Mouse (Mus musculus): Measurements from ENCODE around the gene Nr1h3. TPM values are rescaled to one million over a fixed set of nuclear protein-coding genes. Genes with fewer than 3 reads are reported as not detected.

The Nr1h3 gene
- polyA plus RNA-seq, 1 experiment from 2014 or later: 1.9 TPM

- Histone ChIP-seq H3K4me2 (peak overlapping the region; percentile 85), H3K27ac (replicated peaks) (peak overlapping the region; percentile 72), H3K9ac (peak overlapping the region; percentile 76), H3K4me3 (peak overlapping the region; percentile 69), H3K36me3 (no peaks in the 10 kb centered on the region), H3K4me1 (peaks cover 26% of the 10 kb centered on the region), H3K27me3 (replicated peaks) (no peaks in the 10 kb centered on the region; the same call in 1 of the 2 replicates), H3K9me3 (no peaks in the 10 kb centered on the region)
- peak; percentile 91 for ATAC-seq (ENCODE audit: extremely low read depth, insufficient number of reproducible peaks, low FRiP score, low TSS enrichment)
- WGBS: under 1% methylated on average over 9 of the region's 9 CpGs
These were observed 19.5 kb downstream of the Nr1h3 start for GRCm38 (mm10) chr2:91183148-91183513.

DNA sequence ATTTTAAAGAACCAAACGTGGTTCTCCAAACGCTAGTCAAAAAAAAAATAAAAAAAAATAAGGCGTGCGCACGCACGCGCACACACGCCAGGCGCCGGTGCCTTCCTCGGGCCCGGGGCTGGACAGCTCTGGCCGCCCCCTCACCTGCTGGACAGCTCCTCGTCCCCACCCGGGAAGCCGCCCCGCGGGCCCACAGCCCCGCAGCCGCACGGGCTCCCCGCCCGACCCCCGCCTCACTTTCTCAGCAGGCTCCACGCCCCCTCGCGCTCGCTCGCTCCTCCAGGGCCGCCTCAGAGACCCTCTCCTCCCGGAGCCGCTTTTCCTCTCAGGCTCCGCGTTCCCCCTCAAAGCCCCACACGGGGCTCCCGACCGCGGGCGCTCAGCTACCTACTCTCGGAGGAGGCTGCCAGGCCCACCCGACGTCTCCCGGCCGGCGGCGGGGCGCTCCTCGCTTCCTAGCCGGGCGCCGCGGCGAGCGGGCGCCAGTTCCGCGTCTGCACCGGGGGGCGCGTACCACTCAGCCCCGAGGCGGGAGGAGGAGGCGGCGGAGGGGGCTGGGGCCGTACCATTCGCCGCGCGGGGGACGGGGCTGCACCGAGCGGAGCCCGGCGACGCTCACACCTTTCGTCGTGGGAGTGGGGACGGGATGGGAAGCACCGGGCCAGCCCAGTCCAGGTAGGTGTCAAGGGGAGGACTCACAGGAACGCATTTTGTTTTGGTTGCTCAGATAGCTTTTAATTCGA is 20.1 kb downstream of the Nr1h3 start:
- Histone ChIP-seq H3K4me1 (peaks cover 26% of the 10 kb centered on the region), H3K4me2 (peak overlapping the region; percentile 85), H3K4me3 (peak overlapping the region; percentile 69), H3K27me3 (replicated peaks) (peaks cover 3% of the 10 kb centered on the region; the same call in 1 of the 2 replicates), H3K9me3 (no peaks in the 10 kb centered on the region), H3K27ac (replicated peaks) (peak overlapping the region; percentile 72), H3K9ac (peak overlapping the region; percentile 76), H3K36me3 (peaks cover 5% of the 10 kb centered on the region)
- 1% methylated on average over 80 of the region's 81 CpGs for WGBS
- ATAC-seq (ENCODE audit: extremely low read depth, insufficient number of reproducible peaks, low FRiP score, low TSS enrichment): peak; percentile 87

DNA sequence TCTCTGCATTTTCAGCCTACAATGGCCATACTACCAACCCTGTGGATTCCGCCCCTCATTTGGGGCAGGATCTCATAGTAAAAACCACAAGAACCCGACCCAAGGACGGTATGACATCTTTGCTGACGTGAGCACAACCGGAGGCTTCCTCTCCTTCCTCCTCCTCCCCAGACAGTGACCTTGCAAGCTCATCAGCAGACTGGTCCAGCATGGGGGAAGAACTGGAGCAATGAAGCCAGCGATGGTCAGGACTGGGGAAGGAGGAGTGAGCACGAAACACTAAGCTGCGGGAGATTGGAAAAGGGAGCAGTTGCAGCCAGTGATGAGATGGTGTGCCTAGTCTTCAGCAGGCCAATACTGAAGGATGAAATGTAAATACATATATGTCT is 20.6 kb downstream of the Nr1h3 start:
- Histone ChIP-seq H3K36me3 (peaks cover 5% of the 10 kb centered on the region), H3K9me3 (no peaks in the 10 kb centered on the region), H3K4me2 (peak overlapping the region; percentile 85), H3K9ac (peak overlapping the region; percentile 76), H3K27ac (replicated peaks) (no peak overlapping the region), H3K4me3 (peak overlapping the region; percentile 69), H3K4me1 (peaks cover 26% of the 10 kb centered on the region), H3K27me3 (replicated peaks) (peaks cover 3% of the 10 kb centered on the region; the same call in 1 of the 2 replicates)
- 15% methylated on average over 8 of the region's 8 CpGs for WGBS
- no peak for ATAC-seq (ENCODE audit: extremely low read depth, insufficient number of reproducible peaks, low FRiP score, low TSS enrichment)

DNA sequence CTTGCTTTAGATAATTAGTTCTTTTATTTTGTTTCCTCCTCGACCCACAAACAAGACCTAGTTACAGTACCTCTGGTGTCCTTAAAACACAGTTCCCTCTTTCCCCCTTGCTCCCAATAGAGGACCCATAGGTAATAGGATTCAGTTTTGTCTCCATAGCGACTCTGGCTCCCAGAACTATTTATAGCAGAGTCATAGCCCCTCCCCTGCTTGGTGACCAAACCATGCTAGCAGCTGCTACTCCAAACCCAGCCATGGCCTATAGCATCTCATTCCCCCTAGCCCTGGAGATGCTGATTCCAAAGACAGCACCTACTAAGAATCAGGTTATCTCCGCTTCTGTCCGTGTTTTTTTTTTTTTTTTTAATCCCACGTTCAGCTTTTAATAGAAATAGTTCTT is 21.9 kb downstream of the Nr1h3 start:
- WGBS: 58% methylated on average over 5 of the region's 5 CpGs
- H3K4me2 ChIP-seq: no peak overlapping the region
- no peak overlapping the region for H3K27ac ChIP-seq (replicated peaks)
- H3K36me3 ChIP-seq: peaks cover 15% of the 10 kb centered on the region
- no peaks in the 10 kb centered on the region for H3K9me3 ChIP-seq
- peaks cover 31% of the 10 kb centered on the region for H3K4me1 ChIP-seq
- no peak for ATAC-seq (ENCODE audit: extremely low read depth, insufficient number of reproducible peaks, low FRiP score, low TSS enrichment)
- no peak overlapping the region for H3K9ac ChIP-seq
- peaks cover 3% of the 10 kb centered on the region; the same call in 1 of the 2 replicates for H3K27me3 ChIP-seq (replicated peaks)
- H3K4me3 ChIP-seq: no peak overlapping the region

GRCm38 (mm10) chr2:91179825-91180224 is 22.8 kb downstream of the Nr1h3 start:
- ATAC-seq (ENCODE audit: extremely low read depth, insufficient number of reproducible peaks, low FRiP score, low TSS enrichment): no peak
- H3K4me1 ChIP-seq: peaks cover 34% of the 10 kb centered on the region
- 36% methylated on average over 4 of the region's 4 CpGs for WGBS
- H3K9me3 ChIP-seq: no peaks in the 10 kb centered on the region
- H3K4me3 ChIP-seq: no peak overlapping the region
- H3K27ac ChIP-seq (replicated peaks): no peak overlapping the region
- H3K9ac ChIP-seq: no peak overlapping the region
- no peak overlapping the region for H3K4me2 ChIP-seq
- H3K27me3 ChIP-seq (replicated peaks): peaks cover 3% of the 10 kb centered on the region; the same call in 1 of the 2 replicates
- peaks cover 15% of the 10 kb centered on the region for H3K36me3 ChIP-seq

- WGBS: 53% methylated on average over 6 of the region's 6 CpGs
- Histone ChIP-seq H3K9me3 (no peaks in the 10 kb centered on the region), H3K4me3 (no peak overlapping the region), H3K9ac (no peak overlapping the region), H3K27me3 (replicated peaks) (0 out of 2 replicates have a peak, but pooled peaks cover 3% of the 10 kb centered on the region), H3K4me1 (peaks cover 21% of the 10 kb centered on the region), H3K4me2 (no peak overlapping the region), H3K27ac (replicated peaks) (no peak overlapping the region), H3K36me3 (peaks cover 28% of the 10 kb centered on the region)
- no peak for ATAC-seq (ENCODE audit: extremely low read depth, insufficient number of reproducible peaks, low FRiP score, low TSS enrichment)
These were observed 26.4 kb downstream of the Nr1h3 start for GRCm38 (mm10) chr2:91176234-91176633.

DNA sequence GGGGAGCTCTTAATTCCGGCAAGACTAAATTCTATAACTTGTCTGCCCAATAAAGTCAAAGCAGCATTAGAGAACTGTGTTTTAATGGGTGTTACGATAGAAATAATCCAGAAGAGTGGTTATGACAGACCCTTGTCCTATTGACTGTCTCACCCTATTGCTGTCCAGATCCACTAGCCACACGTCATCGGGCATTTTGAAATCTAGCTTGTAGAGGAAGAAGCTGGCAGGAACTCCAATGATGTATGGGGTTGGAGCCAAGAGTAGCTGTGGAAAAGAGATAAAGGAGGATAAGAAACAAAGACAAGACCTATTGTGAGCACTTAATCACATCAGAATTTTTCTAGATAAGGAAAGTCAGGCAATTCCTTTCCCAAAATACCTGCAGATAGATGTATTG is 27.1 kb downstream of the Nr1h3 start:
- Histone ChIP-seq H3K27ac (replicated peaks) (no peak overlapping the region), H3K36me3 (peaks cover 28% of the 10 kb centered on the region), H3K4me1 (peaks cover 14% of the 10 kb centered on the region), H3K27me3 (replicated peaks) (0 out of 2 replicates have a peak, but pooled peaks cover 3% of the 10 kb centered on the region), H3K4me2 (no peak overlapping the region), H3K9me3 (no peaks in the 10 kb centered on the region), H3K4me3 (no peak overlapping the region), H3K9ac (no peak overlapping the region)
- ATAC-seq (ENCODE audit: extremely low read depth, insufficient number of reproducible peaks, low FRiP score, low TSS enrichment): no peak
- WGBS: 58% methylated on average over 4 of the region's 4 CpGs

DNA sequence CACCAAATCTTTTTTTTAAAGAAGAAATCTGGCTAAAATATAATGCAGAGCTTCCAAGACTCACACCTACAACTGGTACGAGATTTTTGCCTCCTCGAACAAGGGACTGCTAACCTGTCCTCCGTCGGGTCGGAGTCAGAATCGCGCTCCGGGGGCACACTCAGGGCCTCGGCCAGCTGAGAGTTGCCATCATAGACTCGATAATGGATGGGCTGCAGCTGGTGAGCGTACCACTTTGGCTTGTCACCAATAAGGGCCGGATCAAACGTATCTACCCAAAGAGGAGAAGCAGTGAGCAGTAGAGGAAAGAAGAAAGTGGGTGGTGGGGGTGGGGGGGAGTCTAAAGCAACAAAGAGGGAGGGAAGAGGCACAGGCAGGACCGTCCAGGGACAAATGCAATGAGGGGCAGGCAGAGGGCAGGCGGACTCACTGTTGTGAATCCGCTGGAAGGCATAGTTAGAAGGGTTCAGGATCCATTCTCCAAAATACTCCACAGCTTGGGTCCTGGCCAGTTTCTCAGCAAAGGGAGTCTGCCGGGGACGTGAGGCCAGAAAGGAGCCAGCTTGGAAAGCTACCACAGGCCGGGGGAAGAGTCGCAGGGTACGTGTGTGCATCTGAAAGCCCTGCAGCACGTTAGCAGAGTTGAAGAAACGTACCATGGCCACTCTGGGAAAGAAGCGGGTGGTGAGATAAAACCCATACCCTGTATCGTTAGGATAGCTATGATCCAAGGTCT is 32.9 kb downstream of the Nr1h3 start:
- no peaks in the 10 kb centered on the region for H3K9me3 ChIP-seq
- no peak overlapping the region for H3K4me3 ChIP-seq
- no peak for ATAC-seq (ENCODE audit: extremely low read depth, insufficient number of reproducible peaks, low FRiP score, low TSS enrichment)
- no peak overlapping the region for H3K4me2 ChIP-seq
- 66% methylated on average over 25 of the region's 25 CpGs for WGBS
- H3K36me3 ChIP-seq: peaks cover 29% of the 10 kb centered on the region
- H3K27ac ChIP-seq (replicated peaks): no peak overlapping the region
- H3K4me1 ChIP-seq: peaks cover 8% of the 10 kb centered on the region
- no peaks in the 10 kb centered on the region for H3K27me3 ChIP-seq (replicated peaks)
- no peak overlapping the region for H3K9ac ChIP-seq

DNA sequence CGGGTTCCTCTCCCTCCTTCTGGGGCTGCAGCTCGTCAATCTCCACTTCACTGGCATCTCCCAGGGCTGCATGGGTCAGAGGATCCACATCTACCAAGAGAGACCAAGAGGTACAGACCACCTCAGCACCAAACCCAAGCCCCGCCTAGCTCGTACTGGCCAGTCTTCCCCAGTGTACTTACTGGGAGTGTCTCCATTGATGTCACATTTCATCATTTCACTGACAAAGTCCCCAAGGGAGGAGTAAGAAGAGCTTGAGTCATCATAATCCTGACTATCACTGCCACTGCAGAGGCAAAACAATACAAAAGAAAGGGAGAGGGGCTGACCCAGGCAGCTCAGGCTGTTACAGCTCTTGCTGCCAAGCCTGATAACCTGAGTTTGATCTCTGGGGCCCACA is 35.0 kb downstream of the Nr1h3 start:
- 58% methylated on average over 4 of the region's 4 CpGs for WGBS
- Histone ChIP-seq H3K9me3 (no peaks in the 10 kb centered on the region), H3K9ac (no peak overlapping the region), H3K4me2 (no peak overlapping the region), H3K36me3 (peaks cover 17% of the 10 kb centered on the region), H3K27ac (replicated peaks) (no peak overlapping the region), H3K27me3 (replicated peaks) (no peaks in the 10 kb centered on the region), H3K4me1 (peaks cover 16% of the 10 kb centered on the region), H3K4me3 (no peak overlapping the region)
- no peak for ATAC-seq (ENCODE audit: extremely low read depth, insufficient number of reproducible peaks, low FRiP score, low TSS enrichment)

- Histone ChIP-seq H3K4me3 (no peak overlapping the region), H3K27me3 (replicated peaks) (no peaks in the 10 kb centered on the region), H3K27ac (replicated peaks) (no peak overlapping the region), H3K4me1 (peaks cover 29% of the 10 kb centered on the region), H3K4me2 (no peak overlapping the region), H3K9ac (no peak overlapping the region), H3K9me3 (no peaks in the 10 kb centered on the region), H3K36me3 (peaks cover 24% of the 10 kb centered on the region)
- 45% methylated on average over 6 of the region's 6 CpGs for WGBS
- ATAC-seq (ENCODE audit: extremely low read depth, insufficient number of reproducible peaks, low FRiP score, low TSS enrichment): no peak
These were observed 37.6 kb downstream of the Nr1h3 start for GRCm38 (mm10) chr2:91164991-91165390.

DNA sequence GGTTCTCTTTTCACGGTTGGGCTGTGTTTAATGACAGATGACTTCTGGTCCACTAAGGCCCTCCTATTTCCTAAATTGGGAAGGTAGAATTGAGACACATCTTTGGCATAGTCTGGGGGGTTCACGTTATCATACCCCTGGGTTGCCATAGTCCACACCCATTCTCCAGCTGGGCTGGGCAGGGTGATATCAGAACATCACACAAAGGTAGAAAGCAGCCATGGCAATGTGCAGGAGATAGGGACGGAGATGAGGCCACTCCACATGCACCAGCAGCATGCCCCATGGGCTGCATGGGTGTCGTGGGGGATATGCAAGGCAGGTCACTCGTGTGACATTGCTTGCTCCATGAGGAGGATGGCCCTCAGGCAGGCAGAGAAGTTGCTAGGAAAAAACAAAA is 39.1 kb downstream of the Nr1h3 start:
- 81% methylated on average over 5 of the region's 5 CpGs for WGBS
- H3K9me3 ChIP-seq: no peaks in the 10 kb centered on the region
- no peak for ATAC-seq (ENCODE audit: extremely low read depth, insufficient number of reproducible peaks, low FRiP score, low TSS enrichment)

More for the DNA sequence above, 39.1 kb downstream of the Nr1h3 start:
- Histone ChIP-seq H3K4me3 (no peak overlapping the region), H3K4me1 (peaks cover 33% of the 10 kb centered on the region), H3K36me3 (peaks cover 24% of the 10 kb centered on the region), H3K27ac (replicated peaks) (no peak overlapping the region), H3K9ac (no peak overlapping the region), H3K4me2 (no peak overlapping the region), H3K27me3 (replicated peaks) (no peaks in the 10 kb centered on the region)

All from heart, embryonic 13.5 days (tissue).